Mouse (Mus musculus): Measurements from ENCODE around the gene Irak2. TPM values are rescaled to one million over a fixed set of nuclear protein-coding genes. Genes with fewer than 3 reads are reported as not detected.

Gene Irak2
- polyA plus RNA-seq, 1 experiment from 2014 or later = 19.8 TPM

DNA sequence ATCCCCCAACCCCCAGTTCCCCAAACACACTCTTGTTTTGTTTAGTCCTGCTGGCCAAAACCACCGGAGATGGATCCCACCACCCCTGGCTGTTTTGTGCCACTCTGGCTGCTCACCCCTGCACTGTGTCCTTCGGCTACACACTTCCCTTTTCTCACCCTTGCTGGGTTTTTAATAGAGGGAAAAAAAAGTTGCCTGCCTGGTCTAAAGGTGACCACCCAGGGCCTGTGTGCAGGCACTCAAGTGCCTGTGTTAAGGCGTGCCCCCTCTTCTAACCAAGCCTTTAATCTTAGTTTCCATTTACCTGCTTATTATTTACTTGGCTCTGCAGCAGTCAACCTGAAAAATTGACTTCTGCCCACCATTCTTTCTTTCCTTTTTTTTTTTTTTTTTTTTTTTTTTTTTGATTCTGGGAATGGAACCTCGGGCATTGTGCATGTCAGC is 12.0 kb downstream of the Irak2 start:
- Histone ChIP-seq H3K4me2 (ENCODE audit: low read depth, low read length) (no peak overlapping the region), H3K36me3 (ENCODE audit: control insufficient read depth, insufficient read depth, low read length) (no peaks in the 10 kb centered on the region; the same call in 1 of the 2 replicates), H3K4me3 (ENCODE audit: low read length) (no peak overlapping the region), H3K9me3 (ENCODE audit: control insufficient read depth, low read length) (no peaks in the 10 kb centered on the region), H3K4me1 (ENCODE audit: control insufficient read depth, insufficient read depth, low read length) (peaks cover 5% of the 10 kb centered on the region; the same call in 1 of the 2 replicates), H3K27ac (ENCODE audit: low read length) (no peak overlapping the region), H3K9ac (ENCODE audit: low read depth, low read length) (no peak overlapping the region), H3K27me3 (replicated peaks; ENCODE audit: control insufficient read depth, insufficient read depth, low read length) (no peaks in the 10 kb centered on the region)
- 64% methylated on average over 4 of the region's 4 CpGs for WGBS
- no peak for ATAC-seq

DNA sequence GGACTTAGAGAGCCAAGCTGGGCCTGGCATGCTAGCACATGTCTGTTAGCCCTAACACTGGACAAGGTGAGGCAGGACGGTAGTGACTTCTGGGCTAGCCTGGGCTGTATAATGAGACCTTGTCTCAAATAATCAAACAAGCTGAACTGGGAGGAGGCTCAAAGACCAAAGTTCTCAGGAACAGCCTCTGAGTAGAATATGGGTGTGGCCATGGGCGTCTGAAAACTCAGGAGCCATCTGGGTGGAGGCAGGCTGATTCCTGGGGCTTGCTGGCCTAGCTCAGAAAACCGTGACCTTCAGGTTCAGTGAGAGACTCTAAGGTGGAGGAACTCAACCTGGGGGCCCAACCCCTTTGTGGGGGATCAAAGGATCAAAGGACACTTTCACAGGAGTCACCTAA is 13.4 kb downstream of the Irak2 start:
- Histone ChIP-seq H3K27me3 (replicated peaks; ENCODE audit: control insufficient read depth, insufficient read depth, low read length) (no peaks in the 10 kb centered on the region), H3K4me2 (ENCODE audit: low read depth, low read length) (no peak overlapping the region), H3K9me3 (ENCODE audit: control insufficient read depth, low read length) (no peaks in the 10 kb centered on the region), H3K4me1 (ENCODE audit: control insufficient read depth, insufficient read depth, low read length) (peaks cover 5% of the 10 kb centered on the region; the same call in 1 of the 2 replicates), H3K9ac (ENCODE audit: low read depth, low read length) (no peak overlapping the region), H3K4me3 (ENCODE audit: low read length) (no peak overlapping the region), H3K36me3 (ENCODE audit: control insufficient read depth, insufficient read depth, low read length) (no peaks in the 10 kb centered on the region; the same call in 1 of the 2 replicates), H3K27ac (ENCODE audit: low read length) (0 out of 2 replicates have a peak overlapping the region, but pooled peaks have one; percentile 29)
- 55% methylated on average over 3 of the region's 3 CpGs for WGBS
- ATAC-seq = peak; percentile 79

DNA sequence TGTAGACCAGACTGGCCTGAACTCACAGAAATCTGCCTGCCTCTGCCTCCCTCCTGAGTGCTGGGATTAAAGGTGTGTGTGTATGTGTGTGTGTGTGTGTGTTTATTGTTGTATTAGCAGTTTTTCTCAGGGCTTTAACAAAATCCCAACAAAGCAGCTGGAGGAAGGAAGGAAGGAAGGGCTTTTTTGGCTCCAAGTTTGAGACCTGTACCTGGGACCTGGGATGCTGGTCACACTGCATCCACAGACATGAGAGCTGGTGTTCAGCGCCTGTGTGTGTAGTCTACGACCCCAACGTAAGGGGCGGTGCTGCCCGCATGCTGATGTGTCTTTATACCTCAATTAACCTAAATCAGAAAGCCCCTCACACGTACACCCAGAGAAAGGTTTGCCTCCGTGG is 15.3 kb downstream of the Irak2 start:
- Histone ChIP-seq H3K4me1 (ENCODE audit: control insufficient read depth, insufficient read depth, low read length) (peaks cover 8% of the 10 kb centered on the region), H3K4me2 (ENCODE audit: low read depth, low read length) (no peak overlapping the region), H3K27me3 (replicated peaks; ENCODE audit: control insufficient read depth, insufficient read depth, low read length) (no peaks in the 10 kb centered on the region), H3K27ac (ENCODE audit: low read length) (no peak overlapping the region), H3K4me3 (ENCODE audit: low read length) (no peak overlapping the region), H3K9ac (ENCODE audit: low read depth, low read length) (no peak overlapping the region), H3K9me3 (ENCODE audit: control insufficient read depth, low read length) (no peaks in the 10 kb centered on the region), H3K36me3 (ENCODE audit: control insufficient read depth, insufficient read depth, low read length) (no peaks in the 10 kb centered on the region)
- no peak for ATAC-seq
- WGBS = 90% methylated on average over 7 of the region's 7 CpGs

DNA sequence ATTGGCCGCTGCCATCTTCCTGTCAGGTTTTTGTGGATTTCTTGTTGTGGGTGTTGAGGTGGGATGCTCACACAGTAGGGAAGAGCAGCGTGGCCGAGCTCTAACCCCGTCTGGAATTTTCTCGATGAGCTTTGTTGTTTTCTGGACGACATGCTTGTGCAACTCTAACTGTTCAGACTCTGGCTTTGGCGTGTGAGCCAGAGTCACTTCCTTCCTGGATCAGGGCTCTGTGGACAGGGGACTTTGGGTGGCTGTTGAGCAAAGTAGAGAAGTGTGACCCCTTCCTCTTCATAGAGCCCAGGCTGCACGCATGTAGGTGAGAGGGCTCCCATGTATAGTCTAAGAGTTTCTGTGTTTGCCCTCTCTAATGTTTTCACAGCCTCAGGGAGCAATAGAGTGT is 15.8 kb downstream of the Irak2 start:
- Histone ChIP-seq H3K27ac (ENCODE audit: low read length) (no peak overlapping the region), H3K4me2 (ENCODE audit: low read depth, low read length) (no peak overlapping the region), H3K27me3 (replicated peaks; ENCODE audit: control insufficient read depth, insufficient read depth, low read length) (no peaks in the 10 kb centered on the region), H3K9ac (ENCODE audit: low read depth, low read length) (no peak overlapping the region), H3K36me3 (ENCODE audit: control insufficient read depth, insufficient read depth, low read length) (no peaks in the 10 kb centered on the region), H3K4me3 (ENCODE audit: low read length) (no peak overlapping the region), H3K4me1 (ENCODE audit: control insufficient read depth, insufficient read depth, low read length) (peaks cover 8% of the 10 kb centered on the region), H3K9me3 (ENCODE audit: control insufficient read depth, low read length) (no peaks in the 10 kb centered on the region)
- WGBS = 71% methylated on average over 8 of the region's 8 CpGs
- no peak for ATAC-seq

DNA sequence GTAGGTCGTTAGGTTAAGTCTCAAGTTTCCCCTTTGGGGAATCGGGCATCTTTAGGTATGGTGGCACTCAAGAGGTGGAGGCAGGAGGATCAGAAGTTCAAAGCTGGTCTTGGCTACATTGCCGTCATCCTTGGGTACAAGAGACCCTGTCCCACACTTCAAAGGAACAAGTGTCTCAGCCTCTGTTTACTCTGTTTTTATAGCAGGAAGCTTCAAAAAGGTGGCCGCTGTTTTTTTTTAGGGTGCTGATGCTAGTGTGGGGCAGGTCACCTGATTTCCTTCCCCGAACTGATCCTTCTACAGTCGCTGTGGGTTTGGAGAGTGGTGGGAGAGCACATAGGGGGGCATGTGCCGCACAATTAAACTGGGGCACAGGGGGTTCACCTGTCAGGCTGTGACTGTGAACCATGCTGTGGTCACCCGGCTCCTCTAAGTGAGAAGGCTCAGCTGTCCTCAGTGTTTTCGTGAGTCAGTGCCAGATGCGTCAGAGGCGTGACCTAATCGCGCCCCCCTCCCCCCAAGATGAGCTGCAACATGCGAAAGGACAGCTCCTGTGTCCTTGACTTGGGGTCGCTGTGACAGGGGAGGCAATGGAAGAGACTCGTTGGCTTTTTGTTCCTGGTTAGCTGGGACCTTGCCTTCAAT is 16.6 kb downstream of the Irak2 start:
- Histone ChIP-seq H3K9me3 (ENCODE audit: control insufficient read depth, low read length) (no peaks in the 10 kb centered on the region), H3K36me3 (ENCODE audit: control insufficient read depth, insufficient read depth, low read length) (no peaks in the 10 kb centered on the region), H3K4me1 (ENCODE audit: control insufficient read depth, insufficient read depth, low read length) (peaks cover 12% of the 10 kb centered on the region), H3K4me3 (ENCODE audit: low read length) (no peak overlapping the region), H3K27me3 (replicated peaks; ENCODE audit: control insufficient read depth, insufficient read depth, low read length) (no peaks in the 10 kb centered on the region), H3K9ac (ENCODE audit: low read depth, low read length) (no peak overlapping the region), H3K4me2 (ENCODE audit: low read depth, low read length) (no peak overlapping the region), H3K27ac (ENCODE audit: low read length) (no peak overlapping the region)
- 61% methylated on average over 16 of the region's 16 CpGs for WGBS
- no peak for ATAC-seq

DNA sequence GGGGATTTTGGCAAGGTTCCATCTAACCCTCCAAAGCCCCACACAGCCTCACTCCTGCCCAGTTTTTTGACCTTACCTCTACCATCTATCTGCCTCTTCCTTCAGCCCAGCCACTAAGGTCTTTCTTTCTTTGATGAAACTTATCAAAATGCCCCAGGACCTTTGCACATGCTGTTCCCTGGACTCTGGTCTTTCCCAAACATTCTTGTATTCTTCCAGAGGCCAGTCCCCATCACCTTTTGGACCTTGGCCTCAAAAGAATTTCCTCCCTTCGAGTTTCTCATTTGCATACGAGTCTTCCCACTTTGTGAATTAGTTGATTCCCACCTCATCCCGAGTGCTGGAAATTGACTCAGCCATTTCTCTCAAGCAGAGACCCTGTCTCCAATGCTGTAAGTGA is 17.2 kb downstream of the Irak2 start:
- no peak overlapping the region for H3K9ac ChIP-seq (ENCODE audit: low read depth, low read length)
- no peaks in the 10 kb centered on the region for H3K27me3 ChIP-seq (replicated peaks; ENCODE audit: control insufficient read depth, insufficient read depth, low read length)
- ATAC-seq = no peak
- H3K4me3 ChIP-seq (ENCODE audit: low read length) = no peak overlapping the region
- H3K4me2 ChIP-seq (ENCODE audit: low read depth, low read length) = no peak overlapping the region
- no peak overlapping the region for H3K27ac ChIP-seq (ENCODE audit: low read length)
- peaks cover 11% of the 10 kb centered on the region for H3K4me1 ChIP-seq (ENCODE audit: control insufficient read depth, insufficient read depth, low read length)
- H3K9me3 ChIP-seq (ENCODE audit: control insufficient read depth, low read length) = no peaks in the 10 kb centered on the region
- no peaks in the 10 kb centered on the region for H3K36me3 ChIP-seq (ENCODE audit: control insufficient read depth, insufficient read depth, low read length)
- 88% methylated on average over 3 of the region's 3 CpGs for WGBS

DNA sequence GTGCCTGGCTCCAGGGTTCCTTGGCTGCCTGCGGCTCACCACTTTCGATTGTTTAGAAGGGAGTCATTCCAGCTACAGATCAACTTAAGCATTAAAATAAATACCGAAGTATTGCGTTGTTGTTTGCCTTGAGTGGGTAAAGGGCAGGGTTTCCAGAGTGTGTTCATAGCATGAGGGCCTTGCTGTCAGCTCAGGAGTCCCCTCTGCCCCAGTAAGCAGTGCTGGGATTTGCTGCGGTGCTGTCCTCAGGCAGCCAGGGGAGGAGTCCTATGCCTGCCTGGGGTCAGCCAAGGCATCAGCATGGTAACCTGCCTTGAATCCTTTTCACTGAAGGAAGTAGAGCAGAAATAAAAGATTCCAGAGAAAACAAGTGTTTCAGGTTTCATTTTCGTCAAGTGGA is 18.6 kb downstream of the Irak2 start:
- no peak overlapping the region for H3K4me3 ChIP-seq (ENCODE audit: low read length)
- 65% methylated on average over 6 of the region's 6 CpGs for WGBS
- no peaks in the 10 kb centered on the region for H3K36me3 ChIP-seq (ENCODE audit: control insufficient read depth, insufficient read depth, low read length)
- peaks cover 21% of the 10 kb centered on the region for H3K4me1 ChIP-seq (ENCODE audit: control insufficient read depth, insufficient read depth, low read length)
- H3K27me3 ChIP-seq (replicated peaks; ENCODE audit: control insufficient read depth, insufficient read depth, low read length) = no peaks in the 10 kb centered on the region
- H3K4me2 ChIP-seq (ENCODE audit: low read depth, low read length) = no peak overlapping the region
- 0 out of 2 replicates have a peak overlapping the region, but pooled peaks have one; percentile 20 for H3K9ac ChIP-seq (ENCODE audit: low read depth, low read length)
- no peaks in the 10 kb centered on the region for H3K9me3 ChIP-seq (ENCODE audit: control insufficient read depth, low read length)
- no peak for ATAC-seq
- H3K27ac ChIP-seq (ENCODE audit: low read length) = no peak overlapping the region

DNA sequence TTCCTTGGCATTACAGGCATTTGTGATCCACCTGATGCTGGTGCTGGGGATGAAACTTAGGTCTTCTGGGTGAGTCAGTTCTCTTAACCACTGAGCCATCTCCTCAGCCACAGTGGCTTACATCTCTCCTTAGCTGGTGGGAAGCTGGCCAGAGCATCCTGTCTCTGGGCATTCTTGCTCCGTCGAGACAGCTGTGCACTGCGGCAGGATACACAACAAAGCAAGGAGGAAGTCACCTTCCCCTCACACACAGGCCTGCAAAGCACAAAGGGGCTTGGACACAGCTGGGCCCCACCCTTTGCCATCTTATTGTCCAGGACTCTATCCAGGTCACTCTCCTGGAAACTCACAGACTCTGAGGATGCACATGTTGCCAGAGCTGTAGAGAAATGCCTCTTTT is 20.0 kb downstream of the Irak2 start:
- Histone ChIP-seq H3K4me3 (ENCODE audit: low read length) (no peak overlapping the region), H3K4me2 (ENCODE audit: low read depth, low read length) (no peak overlapping the region), H3K9ac (ENCODE audit: low read depth, low read length) (no peak overlapping the region), H3K4me1 (ENCODE audit: control insufficient read depth, insufficient read depth, low read length) (peaks cover 26% of the 10 kb centered on the region), H3K36me3 (ENCODE audit: control insufficient read depth, insufficient read depth, low read length) (no peaks in the 10 kb centered on the region; the same call in 1 of the 2 replicates), H3K9me3 (ENCODE audit: control insufficient read depth, low read length) (no peaks in the 10 kb centered on the region), H3K27ac (ENCODE audit: low read length) (no peak overlapping the region), H3K27me3 (replicated peaks; ENCODE audit: control insufficient read depth, insufficient read depth, low read length) (no peaks in the 10 kb centered on the region)
- ATAC-seq = 0 out of 2 replicates have a peak, but pooled peaks have one; percentile 4
- WGBS = 54% methylated on average over 3 of the region's 3 CpGs

DNA sequence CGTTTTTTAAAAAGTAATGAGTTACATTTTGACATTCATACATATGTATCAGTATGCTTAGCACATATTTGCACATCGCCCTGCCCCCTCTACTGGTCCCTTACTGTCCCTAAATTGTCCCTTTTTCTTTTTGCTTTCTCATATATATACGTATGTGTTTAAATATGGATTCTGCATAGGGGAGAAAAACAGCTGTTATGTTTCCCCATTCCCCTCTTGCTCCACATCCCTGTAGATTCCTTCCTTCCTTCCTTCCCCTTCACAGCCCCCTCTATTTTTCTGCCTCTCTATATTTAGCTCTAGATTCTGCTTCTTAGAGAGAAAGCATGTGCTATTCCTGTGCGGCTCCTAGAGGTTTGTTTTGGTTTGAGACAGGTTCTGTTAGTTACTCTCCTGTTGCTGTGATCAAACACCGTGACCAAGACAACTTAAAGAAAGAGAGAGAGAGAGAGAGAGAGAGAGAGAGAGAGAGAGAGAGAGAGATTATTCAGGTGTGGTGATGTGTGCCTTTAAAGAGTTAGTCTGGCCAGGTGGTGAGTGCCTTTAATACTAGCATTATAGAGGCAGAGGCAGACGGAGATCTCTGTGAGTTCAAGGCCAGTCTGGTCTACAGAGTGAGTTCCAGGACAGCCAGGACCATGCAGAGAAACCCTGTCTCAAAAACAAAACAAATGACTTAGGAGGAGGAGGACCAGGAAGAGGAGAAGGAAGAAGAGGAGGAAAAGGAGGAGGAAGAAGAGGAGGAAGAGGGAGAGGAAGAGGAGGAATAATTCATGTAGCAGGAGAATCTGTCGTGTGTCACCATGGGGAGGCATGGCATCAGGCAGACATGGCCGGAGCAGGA is 21.6 kb downstream of the Irak2 start:
- Histone ChIP-seq H3K27me3 (replicated peaks; ENCODE audit: control insufficient read depth, insufficient read depth, low read length) (no peaks in the 10 kb centered on the region), H3K4me3 (ENCODE audit: low read length) (no peak overlapping the region), H3K9ac (ENCODE audit: low read depth, low read length) (no peak overlapping the region), H3K9me3 (ENCODE audit: control insufficient read depth, low read length) (no peaks in the 10 kb centered on the region), H3K4me1 (ENCODE audit: control insufficient read depth, insufficient read depth, low read length) (peaks cover 26% of the 10 kb centered on the region), H3K36me3 (ENCODE audit: control insufficient read depth, insufficient read depth, low read length) (no peaks in the 10 kb centered on the region; the same call in 1 of the 2 replicates), H3K27ac (ENCODE audit: low read length) (no peak overlapping the region), H3K4me2 (ENCODE audit: low read depth, low read length) (no peak overlapping the region)
- 67% methylated on average over 8 of the region's 8 CpGs for WGBS
- no peak for ATAC-seq
